Mouse (Mus musculus) liver (tissue): ENCODE results near the gene Fam111a.
A peak's percentile ranks its signal among the peaks of the same experiment; 100 is the strongest.

ENCODE experiments used
- DNase-seq: peaks from one replicate; pipeline ENCODE4 v3.0.0-alpha.2; 2020; ENCODE audit warnings: mixed read lengths

Gene Fam111a

GRCm38 (mm10) chr19:12567011-12567410, 21.5 kb downstream of the Fam111a start:
- DNase-seq, result no peak

GRCm38 (mm10) chr19:12570866-12571265, 25.3 kb downstream of the Fam111a start:
- no peak for DNase-seq

- no peak for DNase-seq
Observed at GRCm38 (mm10) chr19:12571687-12572086, 26.1 kb downstream of the Fam111a start.

GRCm38 (mm10) chr19:12572614-12573265, 27.2 kb downstream of the Fam111a start:
- no peak for DNase-seq

- peak; percentile 94 for DNase-seq
Observed at GRCm38 (mm10) chr19:12573266-12574011, 27.9 kb downstream of the Fam111a start.

GRCm38 (mm10) chr19:12574012-12574407, 28.5 kb downstream of the Fam111a start:
- peak; percentile 36 for DNase-seq

GRCm38 (mm10) chr19:12575107-12575506, 29.6 kb downstream of the Fam111a start:
- no peak for DNase-seq

- DNase-seq, result no peak
Observed at GRCm38 (mm10) chr19:12575514-12575913, 30.0 kb downstream of the Fam111a start.

- no peak for DNase-seq
Observed at GRCm38 (mm10) chr19:12576639-12577038, 31.1 kb downstream of the Fam111a start.

- no peak for DNase-seq
Observed at GRCm38 (mm10) chr19:12585310-12585709, 39.8 kb downstream of the Fam111a start.

GRCm38 (mm10) chr19:12591908-12592307, 46.4 kb downstream of the Fam111a start:
- peak; percentile 40 for DNase-seq

GRCm38 (mm10) chr19:12595135-12595529, 49.6 kb downstream of the Fam111a start:
- no peak for DNase-seq

- peak; percentile 61 for DNase-seq
Observed at GRCm38 (mm10) chr19:12595530-12596289, 50.2 kb downstream of the Fam111a start.

- no peak for DNase-seq
Observed at GRCm38 (mm10) chr19:12596290-12597072, 50.9 kb downstream of the Fam111a start.

GRCm38 (mm10) chr19:12597073-12597405, 51.5 kb downstream of the Fam111a start:
- no peak for DNase-seq

GRCm38 (mm10) chr19:12598674-12599073, 53.1 kb downstream of the Fam111a start:
- DNase-seq, result no peak

- no peak for DNase-seq
Observed at GRCm38 (mm10) chr19:12599674-12600073, 54.1 kb downstream of the Fam111a start, which contains the start of gene Gm4952. TSS of gene Gm4952 (plus strand) at chr19:12599974.

GRCm38 (mm10) chr19:12600684-12601480, 55.3 kb downstream of the Fam111a start:
- no peak for DNase-seq

- no peak for DNase-seq
Observed at GRCm38 (mm10) chr19:12608336-12608735, 62.8 kb downstream of the Fam111a start.

- DNase-seq, result no peak
Observed at GRCm38 (mm10) chr19:12613646-12614045, 68.1 kb downstream of the Fam111a start.

- DNase-seq, result no peak
Observed at GRCm38 (mm10) chr19:12633176-12633575, 87.6 kb downstream of the Fam111a start, which contains the start of gene Glyat. TSS of gene Glyat (plus strand) at chr19:12633308.

GRCm38 (mm10) chr19:12634259-12634658, 88.7 kb downstream of the Fam111a start:
- DNase-seq, result no peak
